Mouse (Mus musculus) testis, adult 2 months (tissue): ENCODE data around the gene Fam126b.

Experiments used
- CTCF ChIP-seq: fragments of 200-500 bp; IDR thresholded peaks from 2 replicates; pipeline ENCODE4 v1.5.1; 2012; ENCODE audit warnings: low read depth, mild to moderate bottlenecking, inconsistent platforms, low read length, moderate library complexity; ENCODE audit not compliant: control insufficient read depth, insufficient read depth, insufficient replicate concordance
- POLR2A ChIP-seq: fragments of 200-500 bp; IDR thresholded peaks from 2 replicates; pipeline ENCODE4 v1.6.1; 2012; ENCODE audit warnings: low read depth, mild to moderate bottlenecking, inconsistent platforms, low read length, moderate library complexity; ENCODE audit not compliant: control insufficient read depth

- TF ChIP-seq POLR2A, result no peak
- TF ChIP-seq CTCF, result no peak
Measured at GRCm38 (mm10) chr1:58503793-58504370, 82.2 kb downstream of the Fam126b start.
